ENCODE assay signal across 20 mouse cellular contexts in the genomic region with DNA sequence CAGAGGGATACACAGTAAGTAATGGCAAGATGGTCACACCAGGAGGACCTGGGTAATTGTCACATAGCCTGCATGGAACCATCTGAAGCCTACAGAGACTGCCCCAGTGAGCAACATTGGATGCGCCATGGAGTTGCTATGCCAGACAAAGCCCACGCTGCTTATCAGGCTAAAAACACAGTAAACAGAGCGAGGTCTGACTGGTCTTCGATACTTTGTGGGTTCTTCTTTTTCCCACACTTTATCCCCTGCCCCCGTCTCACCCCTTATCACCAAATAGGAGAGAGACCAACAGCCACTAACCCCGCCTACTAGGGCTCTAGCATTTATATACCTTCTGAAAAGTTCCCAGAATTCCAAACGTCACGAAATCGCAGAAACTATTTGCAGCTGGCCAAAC. TPM values are rescaled to one million over a fixed set of nuclear protein-coding genes. Genes with fewer than 3 reads are reported as not detected.
DNase-seq lines count a peak whose midpoint lies in the region; ATAC-seq and TF ChIP-seq lines count a peak whose summit lies in the region.
"Had no signal": no experiment of that assay in that cellular context is flagged by ENCODE, and none has a peak within 500 bp of the region (broad histone marks: within the 10 kb centered on the region; RNA-seq: fewer than 3 reads in every experiment).

No protein-coding gene starts in this region.

- no peak for TF ChIP-seq POLR2A in MEL (IDR thresholded peaks at IDR 0.05; ENCODE audit: control insufficient read depth in 1 of 2, insufficient read depth in 1 of 2, low read depth in 1 of 2, low read length in 2 of 2, poor library complexity in 1 of 2)

- no peaks in the 10 kb centered on the region for H3K79me2 ChIP-seq in MEL (ENCODE audit: control insufficient read depth, insufficient read depth, low read length, poor library complexity)

- peak overlapping the region; percentile 78; the same call in 1 of the 2 replicates for H3K27ac ChIP-seq in embryonic facial prominence, embryonic 13.5 days
- H3K27ac ChIP-seq in embryonic facial prominence, embryonic 10.5 days (replicated peaks), result no peak overlapping the region
- peak overlapping the region; percentile 59; the same call in 1 of the 2 replicates for H3K27ac ChIP-seq in MEL (ENCODE audit: control insufficient read depth, low read depth, low read length)
- peak overlapping the region; percentile 78 for H3K27ac ChIP-seq in intestine, postnatal 0 days (ENCODE audit: low read depth, low read length)
- 0 out of 2 replicates have a peak overlapping the region, but pooled peaks have one; percentile 9 for H3K27ac ChIP-seq in liver, embryonic 14.5 days
- H3K27ac ChIP-seq: forebrain, embryonic 13.5 days; hindbrain, embryonic 14.5 days had no signal

- ATAC-seq in embryonic facial prominence, embryonic 13.5 days (ENCODE audit: insufficient number of reproducible peaks, insufficient read depth, low FRiP score, low TSS enrichment, low read depth), result no peak
- ATAC-seq in intestine, postnatal 0 days, result no peak
- ATAC-seq in liver, embryonic 14.5 days (ENCODE audit: insufficient read depth), result peak; percentile 73
- ATAC-seq in activated CD4-positive, CD25-positive, alpha-beta regulatory T cell, adult 4 months, result no peak
- ATAC-seq: forebrain, embryonic 13.5 days; Patski had no signal

- no peaks in the 10 kb centered on the region for H3K27me3 ChIP-seq in embryonic facial prominence, embryonic 13.5 days
- H3K27me3 ChIP-seq in embryonic facial prominence, embryonic 10.5 days (replicated peaks; ENCODE audit: low read depth, poor library complexity, severe bottlenecking), result no peaks in the 10 kb centered on the region
- H3K27me3 ChIP-seq in MEL (ENCODE audit: control insufficient read depth in 1 of 2, insufficient read depth in 2 of 2, low read length in 2 of 2), result no peaks in the 10 kb centered on the region
- no peaks in the 10 kb centered on the region for H3K27me3 ChIP-seq in intestine, postnatal 0 days (replicated peaks; ENCODE audit: control insufficient read depth, insufficient read depth, low read length)
- no peaks in the 10 kb centered on the region for H3K27me3 ChIP-seq in liver, embryonic 14.5 days (ENCODE audit: control insufficient read depth, insufficient read depth, low read length)
- H3K27me3 ChIP-seq: forebrain, embryonic 13.5 days; kidney, embryonic 15.5 days; Patski had no signal

- DNase-seq in embryonic facial prominence, embryonic 10.5 days (ENCODE audit: low spot score), result no peak
- DNase-seq in MEL (ENCODE audit: low read depth, low spot score), result peak; percentile 62
- peak in 1 of 3 experiments; percentile 33 for DNase-seq in liver, embryonic 14.5 days (ENCODE audit: low read depth in 3 of 3, low spot score in 3 of 3)
- DNase-seq in retina, embryonic 14.5 days (ENCODE audit: low spot score), result no peak
- no peak for DNase-seq in left cerebral cortex, adult 8-10 months (ENCODE audit: low spot score in 2 of 2)
- DNase-seq: adrenal gland, postnatal 14 days; cerebellum, adult 2 months; cerebellum, postnatal 36 days; gastrocnemius, postnatal 14 days; heart, adult 18-20 months; heart, postnatal 14 days; thymus, postnatal 25 days had no signal

- no peak overlapping the region for H3K4me2 ChIP-seq in embryonic facial prominence, embryonic 13.5 days
- no peak overlapping the region for H3K4me2 ChIP-seq in intestine, postnatal 0 days (replicated peaks; ENCODE audit: low read depth)
- H3K4me2 ChIP-seq in liver, embryonic 14.5 days (ENCODE audit: low read depth), result no peak overlapping the region
- H3K4me2 ChIP-seq: forebrain, embryonic 13.5 days; hindbrain, embryonic 14.5 days; midbrain, embryonic 11.5 days had no signal

- no peaks in the 10 kb centered on the region for H3K9me3 ChIP-seq in embryonic facial prominence, embryonic 13.5 days
- no peaks in the 10 kb centered on the region for H3K9me3 ChIP-seq in embryonic facial prominence, embryonic 10.5 days
- no peaks in the 10 kb centered on the region for H3K9me3 ChIP-seq in MEL (replicated peaks; ENCODE audit: insufficient read depth, low read length)
- H3K9me3 ChIP-seq in intestine, postnatal 0 days (ENCODE audit: control insufficient read depth), result no peaks in the 10 kb centered on the region
- H3K9me3 ChIP-seq in liver, embryonic 14.5 days (ENCODE audit: control insufficient read depth, low read length), result no peaks in the 10 kb centered on the region
- H3K9me3 ChIP-seq: forebrain, embryonic 13.5 days; kidney, embryonic 15.5 days had no signal

- H3K4me1 ChIP-seq in embryonic facial prominence, embryonic 13.5 days, result peaks cover 33% of the 10 kb centered on the region
- H3K4me1 ChIP-seq in embryonic facial prominence, embryonic 10.5 days, result peaks cover 52% of the 10 kb centered on the region
- peaks cover 9 to 18% of the 10 kb centered on the region in 2 experiments for H3K4me1 ChIP-seq in MEL (ENCODE audit: control insufficient read depth in 1 of 2, insufficient read depth in 2 of 2, low read length in 2 of 2)
- H3K4me1 ChIP-seq in intestine, postnatal 0 days (replicated peaks; ENCODE audit: control insufficient read depth, insufficient read depth, low read length), result peaks cover 8% of the 10 kb centered on the region
- peaks cover 25 to 38% of the 10 kb centered on the region in 2 experiments for H3K4me1 ChIP-seq in liver, embryonic 14.5 days (replicated peaks; ENCODE audit: control insufficient read depth in 2 of 2, insufficient read depth in 2 of 2, low read length in 1 of 2)

- no peak for TF ChIP-seq CTCF in MEL (IDR thresholded peaks at IDR 0.05 in 2 of 3, conservative IDR thresholded peaks at IDR 0.05 in 1 of 3; ENCODE audit: control insufficient read depth in 1 of 3, insufficient read depth in 1 of 3, low read depth in 2 of 3, low read length in 3 of 3, poor library complexity in 1 of 3, severe bottlenecking in 1 of 3)
- TF ChIP-seq CTCF in intestine, postnatal 0 days (IDR thresholded peaks at IDR 0.05; ENCODE audit: low read depth), result no peak
- no peak for TF ChIP-seq CTCF in liver, embryonic 14.5 days (IDR thresholded peaks at IDR 0.05; ENCODE audit: low read depth)

- no peak overlapping the region for H3K4me3 ChIP-seq in embryonic facial prominence, embryonic 13.5 days
- no peak overlapping the region for H3K4me3 ChIP-seq in embryonic facial prominence, embryonic 10.5 days
- H3K4me3 ChIP-seq in MEL (ENCODE audit: control insufficient read depth in 1 of 2, insufficient read depth in 1 of 2, low read depth in 2 of 2, low read length in 2 of 2), result peak overlapping the region in 1 of 2 experiments; percentile 64; a peak in 1 of 4 replicates
- H3K4me3 ChIP-seq in intestine, postnatal 0 days (ENCODE audit: low read depth, low read length), result no peak overlapping the region
- H3K4me3 ChIP-seq in liver, embryonic 14.5 days (ENCODE audit: insufficient read depth in 1 of 2, low read depth in 2 of 2, low read length in 2 of 2), result no peak overlapping the region
- H3K4me3 ChIP-seq: forebrain, embryonic 13.5 days; kidney, embryonic 15.5 days had no signal

- no peak for TF ChIP-seq RAD21 in MEL (IDR thresholded peaks at IDR 0.05; ENCODE audit: low read depth, low read length)

- peaks cover 27% of the 10 kb centered on the region for H3K36me3 ChIP-seq in embryonic facial prominence, embryonic 13.5 days
- H3K36me3 ChIP-seq in embryonic facial prominence, embryonic 10.5 days (replicated peaks), result peaks cover 14% of the 10 kb centered on the region; the same call in 1 of the 2 replicates
- H3K36me3 ChIP-seq in MEL (ENCODE audit: control insufficient read depth in 1 of 2, insufficient read depth in 2 of 2, low read length in 2 of 2), result peaks cover 0 to 18% of the 10 kb centered on the region in 2 experiments; a peak in 2 of 4 replicates
- 0 out of 2 replicates have a peak, but pooled peaks cover 3% of the 10 kb centered on the region for H3K36me3 ChIP-seq in intestine, postnatal 0 days (ENCODE audit: control insufficient read depth, insufficient read depth)
- H3K36me3 ChIP-seq in liver, embryonic 14.5 days (replicated peaks; ENCODE audit: control insufficient read depth, insufficient read depth, low read depth), result no peaks in the 10 kb centered on the region
- H3K36me3 ChIP-seq: kidney, embryonic 15.5 days had no signal

- TF ChIP-seq EP300 in MEL (IDR thresholded peaks at IDR 0.05; ENCODE audit: low read depth in 1 of 2, low read length in 2 of 2), result peak; percentile 54 to 77; a peak in 3 of 4 replicates
- peak; percentile 63 for TF ChIP-seq EP300 in liver, embryonic 14.5 days (IDR thresholded peaks at IDR 0.05; ENCODE audit: low read depth)

- H3K9ac ChIP-seq in embryonic facial prominence, embryonic 13.5 days, result no peak overlapping the region
- no peak overlapping the region for H3K9ac ChIP-seq in MEL (ENCODE audit: control insufficient read depth, low read depth, low read length, poor library complexity, severe bottlenecking)
- no peak overlapping the region for H3K9ac ChIP-seq in intestine, postnatal 0 days (ENCODE audit: low read depth, low read length)
- H3K9ac ChIP-seq in liver, embryonic 14.5 days (replicated peaks), result no peak overlapping the region
- H3K9ac ChIP-seq: forebrain, embryonic 13.5 days; hindbrain, embryonic 14.5 days; kidney, embryonic 15.5 days had no signal

- WGBS in embryonic facial prominence, embryonic 13.5 days, result 80% methylated on average over 9 of the region's 9 CpGs
- whole genome bisulfite sequencing in embryonic facial prominence, embryonic 10.5 days, result 93% methylated on average over 9 of the region's 9 CpGs
- WGBS in intestine, postnatal 0 days, result 81% methylated on average over 9 of the region's 9 CpGs
- 25% methylated on average over 9 of the region's 9 CpGs for WGBS in liver, embryonic 14.5 days (ENCODE audit: insufficient replicate concordance)

TF ChIP-seq in MEL, 35 proteins besides CTCF, POLR2A, EP300 and RAD21 (continues in another document):
- TF ChIP-seq TAL1 (IDR thresholded peaks at IDR 0.05; ENCODE audit: low read length) (peak; percentile 67), CHD2 (IDR thresholded peaks at IDR 0.05; ENCODE audit: low read length) (no peak), MYC (IDR thresholded peaks at IDR 0.05; ENCODE audit: low read depth, low read length) (no peak), MAZ (IDR thresholded peaks at IDR 0.05; ENCODE audit: low read depth, low read length) (no peak), USF2 (IDR thresholded peaks at IDR 0.05; ENCODE audit: borderline replicate concordance in 1 of 2, insufficient read depth in 1 of 2, low read depth in 1 of 2, low read length in 2 of 2) (no peak)

RNA-seq across cellular contexts. Expression of a gene that starts 32.6 kb away (rescaled TPM):
- 19.9 and 23.4 TPM in 2 replicates for polyA plus RNA-seq in embryonic facial prominence, embryonic 13.5 days (2015; fragmentation: Nextera tagmentation; extraction: Ambion mirVana)
- 12.0 and 12.7 TPM in 2 replicates for polyA plus RNA-seq in embryonic facial prominence, embryonic 10.5 days (2016; fragmentation: Nextera tagmentation; extraction: Ambion mirVana)
- 5.2 and 7.8 TPM in 2 replicates for total RNA-seq in MEL (2012; rRNA removed)
- 10 to 100 TPM; 27.1 to 83.9 TPM for polyA plus RNA-seq in MEL (2012; ENCODE audit: insufficient read depth in 1 of 2, insufficient read length in 2 of 2, low read depth in 1 of 2, low replicate concordance in 2 of 2, missing spikeins in 1 of 2)
- polyA plus RNA-seq in intestine, postnatal 0 days (2015; fragmentation: Nextera tagmentation; extraction: Ambion mirVana), result 9.9 and 10.3 TPM in 2 replicates
- 2.2 and 3.4 TPM in 2 replicates for polyA plus RNA-seq in liver, embryonic 14.5 days (2012; rRNA removed)
- polyA plus RNA-seq in liver, embryonic 14.5 days (2014; fragmentation: Nextera tagmentation; extraction: Ambion mirVana), result 4.1 and 5.7 TPM in 2 replicates
- polyA plus RNA-seq in activated CD4-positive, CD25-positive, alpha-beta regulatory T cell, adult 4 months (2017; shearing (Covaris generic)), result 10 to 100 TPM; 70.1 to 72.4 TPM
- 10 to 100 TPM in 2 of 4 experiments, 1 to 10 TPM in 2; 9.3 to 16.6 (median 12.8) TPM for total RNA-seq in left cerebral cortex, adult 8-10 months (2022)
